Mouse (Mus musculus): ENCODE measurements around the gene Crym.

Gene Crym

DNA sequence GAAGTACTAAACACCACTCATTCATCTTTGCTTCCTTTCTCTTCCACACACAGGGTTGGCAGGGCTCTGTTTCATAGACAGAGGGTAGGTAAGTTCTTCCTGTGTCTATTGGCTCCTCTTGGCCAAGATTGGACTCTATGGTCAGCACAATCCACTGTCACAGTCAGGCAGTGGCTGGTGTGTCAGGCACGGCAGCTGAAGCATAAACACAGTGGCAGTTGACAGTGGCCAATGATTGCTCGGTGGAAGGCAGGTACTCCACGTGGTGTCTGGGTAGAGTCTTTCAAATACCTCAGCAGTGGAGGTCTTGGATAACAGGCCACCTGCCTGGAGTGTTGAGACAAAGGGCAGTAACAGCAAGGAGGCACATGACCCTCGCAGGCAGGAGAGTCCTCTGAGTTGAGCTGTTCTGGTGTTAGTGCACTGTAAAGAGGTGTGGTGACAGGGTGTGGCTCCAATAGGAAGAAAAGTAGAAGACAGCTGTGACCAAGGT, 43.7 kb downstream of the Crym start:
- DNase-seq = no peak

DNA sequence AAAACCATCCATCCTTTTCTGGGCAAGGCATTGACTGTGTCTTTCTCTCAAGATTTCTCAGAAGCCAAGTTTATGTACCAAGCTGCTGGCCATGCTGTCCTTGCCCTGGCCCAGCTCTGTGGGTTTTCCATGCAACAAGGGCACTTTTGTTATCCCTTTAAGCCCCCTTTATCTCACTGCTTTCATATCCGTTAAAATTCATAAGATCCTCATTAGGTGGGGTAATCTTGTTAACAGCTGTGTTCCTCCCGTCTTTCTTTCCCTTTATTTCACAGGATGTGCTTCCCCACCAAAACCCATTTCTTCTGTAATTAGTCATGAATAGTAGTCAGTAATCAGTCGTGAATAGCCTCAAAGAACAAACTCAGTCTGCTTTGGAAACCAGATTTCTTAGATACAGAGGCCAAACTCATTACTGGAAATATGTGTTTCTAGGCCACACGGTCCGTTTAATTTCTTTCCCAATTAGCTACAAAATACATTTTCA, 44.3 kb downstream of the Crym start:
- DNase-seq = no peak

DNA sequence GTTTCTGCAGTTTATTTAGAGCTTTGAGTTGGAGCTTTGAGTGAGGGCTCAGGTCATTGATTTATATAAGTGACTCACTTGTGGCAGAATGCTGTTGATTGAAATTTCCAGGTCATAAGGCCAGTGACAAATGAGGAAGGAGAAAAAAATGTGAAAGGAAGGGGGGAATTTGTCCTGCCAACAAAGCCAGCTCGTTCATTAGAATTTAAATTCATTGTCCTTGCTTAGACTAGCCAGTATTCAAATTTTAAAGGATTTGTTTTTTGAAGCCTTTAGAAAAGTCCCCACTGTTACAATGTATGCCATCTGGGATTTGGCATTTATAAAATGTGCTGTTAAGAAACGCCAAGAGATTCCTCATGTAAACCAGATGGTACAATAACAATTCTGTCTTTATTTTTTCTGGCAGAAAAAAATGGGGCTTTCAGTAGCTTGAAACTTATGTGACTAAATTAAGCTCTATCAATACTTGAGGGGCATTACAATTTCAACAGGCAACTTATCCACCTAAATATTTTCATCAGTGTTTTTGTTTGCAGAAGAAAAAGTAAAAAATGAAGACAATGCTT, 45.0 kb downstream of the Crym start:
- no peak for DNase-seq

DNA sequence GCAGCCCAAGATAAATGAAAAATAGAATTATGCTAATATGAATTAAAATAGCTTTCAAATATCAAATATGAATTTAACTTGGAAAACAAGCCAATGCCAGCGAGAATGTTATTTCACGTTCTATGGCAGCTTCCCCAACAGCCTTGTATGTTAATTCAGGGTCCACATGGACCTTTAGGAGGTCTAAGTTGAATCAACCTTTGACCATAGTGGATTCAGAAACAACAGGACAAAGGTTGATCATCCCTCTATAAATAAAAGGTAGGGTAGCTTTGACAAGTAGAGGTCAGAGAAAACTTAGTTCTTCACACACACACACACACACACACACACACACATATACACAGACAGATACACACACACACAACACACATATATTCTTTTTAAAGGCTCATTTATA, 51.0 kb downstream of the Crym start:
- no peak for DNase-seq

DNA sequence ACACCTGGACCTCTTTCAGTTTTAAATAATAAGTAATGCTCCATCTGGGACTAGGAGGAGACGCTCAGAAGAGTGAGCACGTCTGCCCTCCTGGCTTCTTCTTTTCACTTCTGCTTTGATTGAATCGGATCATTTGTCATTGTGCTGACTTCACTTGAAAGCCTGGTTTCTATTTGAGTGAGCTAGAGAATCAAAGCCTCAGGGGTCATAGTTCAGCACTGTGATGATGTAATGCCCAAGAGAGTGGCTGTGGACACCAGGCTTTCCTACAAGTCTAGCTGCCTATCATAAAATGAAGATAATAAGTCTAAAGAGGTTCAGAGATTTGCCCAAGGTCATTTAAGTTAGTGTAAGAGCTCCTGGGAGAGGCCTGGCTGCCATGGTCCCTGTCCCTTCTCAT, 51.7 kb downstream of the Crym start:
- no peak for DNase-seq

DNA sequence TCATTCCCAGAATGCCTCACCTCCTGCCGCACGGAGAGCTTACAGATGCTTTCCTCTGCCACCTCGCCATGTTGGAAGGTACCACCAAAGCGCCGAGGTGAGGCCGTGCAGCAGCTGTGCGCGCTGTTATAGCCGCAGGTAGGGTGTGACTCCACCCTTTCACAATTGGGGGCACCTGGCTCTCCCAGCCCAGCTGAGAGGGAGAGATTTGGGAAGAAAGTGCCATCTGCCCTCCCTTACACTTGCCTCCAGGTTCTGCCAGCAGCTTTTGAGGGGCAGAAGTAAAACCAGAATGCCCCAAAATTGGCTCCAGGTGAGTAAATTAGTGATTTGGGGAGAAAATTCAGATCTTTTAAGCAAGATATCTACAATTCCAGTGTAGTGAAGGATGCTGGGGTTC, 56.7 kb downstream of the Crym start, which contains the start of gene Zp2:
TSS of gene Zp2 (minus strand) at position 101 of the 400 bp plus-strand sequence.
- DNase-seq = no peak

DNA sequence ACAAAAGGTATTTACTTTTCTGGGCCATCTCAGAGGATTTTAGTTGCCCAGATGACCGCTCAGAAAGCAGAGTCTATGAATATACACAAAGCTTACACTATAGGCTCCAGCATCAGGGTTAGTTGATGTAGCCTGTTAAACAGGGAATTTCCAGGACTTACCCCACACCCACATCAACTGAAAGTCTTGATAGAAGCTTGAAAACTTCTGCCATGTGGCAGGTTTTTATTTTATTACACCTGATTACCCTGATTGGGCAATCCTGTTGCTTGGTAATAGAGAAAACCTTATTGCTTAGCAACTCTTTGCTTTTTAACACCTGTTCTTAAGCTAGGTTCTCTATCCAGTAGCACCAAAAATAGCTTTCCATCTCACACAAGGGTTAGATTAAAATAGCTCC, 59.2 kb downstream of the Crym start:
- DNase-seq = no peak
